Mouse (Mus musculus): ENCODE data around the gene Cyth3.

DNA sequence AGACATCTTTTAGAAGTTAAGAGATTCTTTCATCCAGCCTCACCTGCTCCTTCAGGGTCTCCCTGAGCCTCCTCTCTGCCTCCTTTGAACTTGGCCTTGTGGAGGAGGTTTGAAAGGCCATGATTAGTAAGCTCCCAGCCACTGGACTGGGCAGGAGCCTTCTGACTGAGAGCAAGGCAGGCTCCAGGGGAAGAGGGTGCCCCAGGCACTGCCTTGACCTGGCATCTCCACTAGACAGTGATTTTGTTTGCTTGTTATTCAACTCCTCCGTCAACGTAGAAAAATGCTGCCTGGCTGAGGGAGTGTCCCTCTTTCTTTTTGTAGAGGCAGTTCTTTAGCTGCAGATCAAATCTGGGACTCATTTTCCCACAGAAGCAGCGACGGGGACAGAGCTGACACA, 9.0 kb upstream of the Cyth3 start:
- TF ChIP-seq POLR2A (IDR thresholded peaks at IDR 0.05; ENCODE audit: borderline replicate concordance, insufficient read depth, low read length) (no peak), CTCF (IDR thresholded peaks at IDR 0.05; ENCODE audit: borderline replicate concordance, insufficient read depth, low read depth, low read length) (no peak)

Measured in cerebellum, adult 2 months (tissue).